24 mouse cellular contexts compared by ENCODE assay signal in genomic region chr14:54151272-54151671, GRCm38 (mm10).
"Had no signal": no experiment of that assay in that cellular context is flagged by ENCODE, and none has a peak within 500 bp of the region (broad histone marks: within the 10 kb centered on the region; RNA-seq: fewer than 3 reads in every experiment).

No protein-coding gene starts in this region.

- ATAC-seq: forebrain, embryonic 16.5 days; hindbrain, embryonic 16.5 days; inflammation-experienced regulatory T-cells, adult 6 months; intestine, embryonic 15.5 days; intestine, postnatal 0 days had no signal

- H3K4me1 ChIP-seq: intestine, embryonic 15.5 days had no signal

- H3K9ac ChIP-seq: hindbrain, embryonic 12.5 days; hindbrain, embryonic 14.5 days; intestine, embryonic 15.5 days; limb, embryonic 12.5 days had no signal

- H3K27ac ChIP-seq: gastrocnemius, adult 2 months; heart, adult 2 months; hindbrain, embryonic 10.5 days; hindbrain, embryonic 12.5 days; hindbrain, embryonic 14.5 days; intestine, embryonic 15.5 days; layer of hippocampus, adult 2 months; left cerebral cortex, adult 2 months; limb, embryonic 10.5 days; limb, embryonic 12.5 days had no signal

- H3K4me2 ChIP-seq: heart, embryonic 11.5 days; hindbrain, embryonic 12.5 days; hindbrain, embryonic 14.5 days; intestine, embryonic 15.5 days; limb, embryonic 12.5 days had no signal

- H3K27me3 ChIP-seq: hindbrain, embryonic 12.5 days; intestine, embryonic 15.5 days; limb, embryonic 12.5 days had no signal

- H3K9me3 ChIP-seq: hindbrain, embryonic 10.5 days; hindbrain, embryonic 12.5 days; intestine, embryonic 15.5 days; limb, embryonic 10.5 days; limb, embryonic 12.5 days had no signal

- H3K36me3 ChIP-seq: hindbrain, embryonic 10.5 days; hindbrain, embryonic 12.5 days; intestine, embryonic 15.5 days; limb, embryonic 10.5 days; limb, embryonic 12.5 days had no signal

- DNase-seq: gastrocnemius, adult 2 months; gastrocnemius, postnatal 10 days; gastrocnemius, postnatal 25 days; heart, adult 2 months; heart, postnatal 10 days; heart, postnatal 4 days; kidney, adult 18-20 months; kidney, adult 8-10 months; kidney, postnatal 10 days; kidney, postnatal 25 days; kidney, postnatal 4 days had no signal

- H3K4me3 ChIP-seq: gastrocnemius, adult 2 months; heart, adult 2 months; hindbrain, embryonic 10.5 days; hindbrain, embryonic 12.5 days; intestine, embryonic 15.5 days; layer of hippocampus, adult 2 months; left cerebral cortex, adult 2 months; limb, embryonic 10.5 days; limb, embryonic 12.5 days had no signal
